Mouse (Mus musculus) intestine, embryonic 16.5 days (tissue): ENCODE data around the gene Rbm8a. TPM values are rescaled to one million over a fixed set of nuclear protein-coding genes. Genes with fewer than 3 reads are reported as not detected.
"Not testable (repeated sequence)": the region's sequence is repeated elsewhere in the genome, so short reads cannot be mapped to it uniquely, and the experiment has no call there.

Experiments used
- ATAC-seq: fragments of 200-750 bp; cut with Nextera tagmentation; 2 replicates; pipeline ENCODE4 v1.8.0; 2017; ENCODE audit warnings: moderate TSS enrichment, moderate library complexity
- H3K27ac ChIP-seq: fragments of 300-500 bp; sonication (generic); 2 replicates; pipeline ENCODE4 v1.5.1; 2014; ENCODE audit warnings: mild to moderate bottlenecking, low read length
- H3K27me3 ChIP-seq: fragments of 300-500 bp; sonication (generic); replicated peaks from 2 replicates; pipeline ENCODE4 v1.6.1; 2014; ENCODE audit warnings: low read length, control low read depth, mixed read lengths; ENCODE audit not compliant: control insufficient read depth, insufficient read depth
- H3K36me3 ChIP-seq: fragments of 300-500 bp; sonication (generic); 2 replicates; pipeline ENCODE4 v1.6.1; 2014; ENCODE audit warnings: low read length, control low read depth; ENCODE audit not compliant: control insufficient read depth, insufficient read depth
- H3K4me1 ChIP-seq: fragments of 300-500 bp; sonication (generic); 2 replicates; pipeline ENCODE4 v1.6.1; 2014; ENCODE audit warnings: low read length, control low read depth, mixed read lengths; ENCODE audit not compliant: control insufficient read depth, insufficient read depth
- H3K4me2 ChIP-seq: fragments of 300-500 bp; sonication (generic); 2 replicates; pipeline ENCODE4 v1.6.1; 2014; ENCODE audit warnings: low read depth, low read length, control low read depth
- H3K4me3 ChIP-seq: fragments of 300-500 bp; sonication (generic); 2 replicates; pipeline ENCODE4 v1.5.1; 2014; ENCODE audit warnings: mild to moderate bottlenecking, low read length
- H3K9ac ChIP-seq: fragments of 300-500 bp; sonication (generic); 2 replicates; pipeline ENCODE4 v1.6.1; 2014; ENCODE audit warnings: low read depth, low read length
- H3K9me3 ChIP-seq: fragments of 300-500 bp; sonication (generic); 2 replicates; pipeline ENCODE4 v1.6.1; 2016; ENCODE audit warnings: low read length, control low read depth; ENCODE audit not compliant: control insufficient read depth
- WGBS: fragments of 180-500 bp; shearing (Covaris S2); extraction: QIAGEN DNeasy Blood & Tissue Kit; methylation state at CpG from one replicate; pipeline ENCODE4 v1.1.7; 2014; 5-methylcytosine and 5-hydroxymethylcytosine counted together
- polyA plus RNA-seq: library from polyadenylated mRNA; unstranded; fragments of >200 nt; fragmentation: Nextera tagmentation; extraction: Ambion mirVana; gene quantifications from 2 replicates; pipeline ENCODE4 v1.2.1, GENCODE M21; 2015

Gene Rbm8a
- polyA plus RNA-seq, 1 experiment from 2014 or later: 103 TPM

DNA sequence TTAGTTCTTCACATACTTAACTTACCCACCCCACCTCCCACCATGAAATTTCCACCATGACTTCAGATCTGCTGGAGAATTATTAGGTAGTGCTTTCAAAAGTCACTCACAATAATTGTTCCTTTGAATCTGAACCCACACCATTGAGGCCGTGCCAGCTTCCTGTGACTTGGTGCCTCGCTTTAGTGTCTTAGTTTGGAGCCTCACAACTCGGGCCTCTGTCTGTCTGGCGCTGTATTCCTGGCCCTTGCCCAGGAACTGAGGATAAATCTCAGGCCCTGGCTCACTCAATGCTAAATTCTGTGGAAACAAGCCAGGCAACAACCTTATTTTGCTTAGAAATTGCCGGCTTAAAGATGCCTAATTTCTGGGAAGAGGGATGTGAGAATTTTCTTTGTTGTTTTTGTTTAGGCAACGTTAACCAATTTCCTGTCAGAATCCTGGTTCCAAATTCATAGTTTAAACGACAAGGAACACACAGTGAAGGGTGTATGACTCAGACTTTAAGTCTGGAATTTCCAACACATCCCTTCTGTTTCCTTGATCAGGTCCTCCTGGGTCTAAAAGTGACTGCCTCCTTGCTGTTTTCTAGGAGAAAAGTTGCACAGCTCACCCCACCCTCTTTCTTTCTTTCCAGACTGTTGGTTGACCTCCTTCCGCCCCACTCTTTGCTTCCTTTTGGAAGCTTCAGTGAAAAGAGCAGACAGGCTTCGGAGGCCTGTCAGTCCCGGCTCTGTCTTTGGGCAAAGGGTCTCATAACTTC is 27.6 kb upstream of the Rbm8a start:
- peaks cover 22% of the 10 kb centered on the region for H3K4me1 ChIP-seq
- peak overlapping the region; percentile 78 for H3K9ac ChIP-seq
- H3K4me2 ChIP-seq: peak overlapping the region; percentile 72
- H3K36me3 ChIP-seq: no peaks in the 10 kb centered on the region
- ATAC-seq: no peak
- peaks cover 16% of the 10 kb centered on the region for H3K27me3 ChIP-seq
- H3K27ac ChIP-seq: peak overlapping the region; percentile 95
- WGBS: 29% methylated on average over 10 of the region's 10 CpGs
- peak overlapping the region; percentile 66 for H3K4me3 ChIP-seq
- H3K9me3 ChIP-seq: no peaks in the 10 kb centered on the region

- H3K27me3 ChIP-seq: peaks cover 12% of the 10 kb centered on the region
- 23% methylated on average over 5 of the region's 5 CpGs for WGBS
- H3K4me2 ChIP-seq: peak overlapping the region; percentile 72
- H3K4me3 ChIP-seq: peak overlapping the region; percentile 66
- H3K36me3 ChIP-seq: no peaks in the 10 kb centered on the region
- no peak for ATAC-seq
- H3K4me1 ChIP-seq: peaks cover 17% of the 10 kb centered on the region
- peak overlapping the region; percentile 78 for H3K9ac ChIP-seq
- peak overlapping the region; percentile 95 for H3K27ac ChIP-seq
- H3K9me3 ChIP-seq: no peaks in the 10 kb centered on the region
Observed at GRCm38 (mm10) chr3:96602704-96603084, 27.0 kb upstream of the Rbm8a start.

DNA sequence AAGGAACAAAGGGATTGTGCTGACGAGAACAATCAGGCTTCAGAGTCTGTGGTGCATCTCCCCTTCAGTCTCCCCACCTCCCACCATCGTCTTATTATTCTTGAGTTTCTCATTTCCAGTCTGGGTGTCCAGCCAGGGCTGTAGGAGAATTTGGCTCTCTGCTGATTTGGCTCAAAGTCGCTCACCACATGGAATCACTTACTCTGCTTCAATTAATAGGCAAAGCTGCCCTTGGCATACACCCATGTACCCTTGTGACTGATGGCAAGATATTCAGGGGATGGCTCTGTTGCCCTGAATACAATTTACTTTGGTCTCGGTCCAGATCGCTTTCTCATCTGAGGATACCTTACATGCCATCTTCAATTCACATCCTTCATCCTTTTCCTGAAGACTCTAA is 26.4 kb upstream of the Rbm8a start:
- H3K4me3 ChIP-seq: peak overlapping the region; percentile 66
- 0 out of 2 replicates have a peak overlapping the region, but pooled peaks have one; percentile 78 for H3K9ac ChIP-seq
- H3K4me1 ChIP-seq: peaks cover 12% of the 10 kb centered on the region
- peaks cover 9% of the 10 kb centered on the region; the same call in 1 of the 2 replicates for H3K27me3 ChIP-seq
- H3K27ac ChIP-seq: peak overlapping the region; percentile 95; the same call in 1 of the 2 replicates
- 61% methylated on average over 5 of the region's 5 CpGs for WGBS
- no peaks in the 10 kb centered on the region for H3K36me3 ChIP-seq
- H3K4me2 ChIP-seq: peak overlapping the region; percentile 72
- H3K9me3 ChIP-seq: no peaks in the 10 kb centered on the region
- ATAC-seq: no peak

DNA sequence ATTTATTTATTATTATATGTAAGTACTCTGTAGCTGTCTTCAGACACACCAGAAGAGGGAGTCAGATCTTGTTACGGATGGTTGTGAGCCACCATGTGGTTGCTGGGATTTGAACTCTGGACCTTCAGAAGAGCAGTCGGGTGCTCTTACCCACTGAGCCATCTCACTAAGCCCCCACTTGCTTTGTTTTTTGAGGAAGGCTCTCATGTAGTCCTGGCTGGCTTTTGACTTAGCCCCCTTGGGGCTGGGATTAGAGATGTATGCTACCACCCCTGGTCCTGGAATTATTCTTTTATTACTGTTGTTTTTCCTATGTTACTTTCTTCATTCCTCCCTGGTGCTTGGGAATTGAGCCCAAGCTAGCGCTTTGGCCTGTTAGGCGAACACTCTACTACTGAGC is 23.7 kb upstream of the Rbm8a start:
- not testable (repeated sequence) for H3K9me3 ChIP-seq, H3K4me3 ChIP-seq, ATAC-seq, H3K9ac ChIP-seq, H3K27me3 ChIP-seq, H3K4me2 ChIP-seq, H3K36me3 ChIP-seq, H3K27ac ChIP-seq, H3K4me1 ChIP-seq
- WGBS: 88% methylated on average over 3 of the region's 4 CpGs

GRCm38 (mm10) chr3:96606618-96607017 is 23.1 kb upstream of the Rbm8a start:
- no peaks in the 10 kb centered on the region for H3K9me3 ChIP-seq
- H3K4me2 ChIP-seq: no peak overlapping the region
- no peak overlapping the region for H3K4me3 ChIP-seq
- WGBS: 85% methylated on average over 4 of the region's 4 CpGs
- H3K27ac ChIP-seq: no peak overlapping the region
- peaks cover 5% of the 10 kb centered on the region; the same call in 1 of the 2 replicates for H3K4me1 ChIP-seq
- no peaks in the 10 kb centered on the region for H3K36me3 ChIP-seq
- no peaks in the 10 kb centered on the region for H3K27me3 ChIP-seq
- ATAC-seq: no peak
- no peak overlapping the region for H3K9ac ChIP-seq

- no peaks in the 10 kb centered on the region for H3K27me3 ChIP-seq
- H3K27ac ChIP-seq: no peak overlapping the region
- WGBS: 91% methylated on average over 3 of the region's 3 CpGs
- no peaks in the 10 kb centered on the region for H3K4me1 ChIP-seq
- H3K4me3 ChIP-seq: no peak overlapping the region
- H3K4me2 ChIP-seq: no peak overlapping the region
- no peak for ATAC-seq
- H3K9me3 ChIP-seq: no peaks in the 10 kb centered on the region
- no peak overlapping the region for H3K9ac ChIP-seq
- peaks cover 5% of the 10 kb centered on the region; the same call in 1 of the 2 replicates for H3K36me3 ChIP-seq
Observed at GRCm38 (mm10) chr3:96617941-96618340, 11.8 kb upstream of the Rbm8a start.

GRCm38 (mm10) chr3:96623201-96623600 is 6.5 kb upstream of the Rbm8a start:
- H3K36me3 ChIP-seq: peaks cover 7% of the 10 kb centered on the region; the same call in 1 of the 2 replicates

DNA sequence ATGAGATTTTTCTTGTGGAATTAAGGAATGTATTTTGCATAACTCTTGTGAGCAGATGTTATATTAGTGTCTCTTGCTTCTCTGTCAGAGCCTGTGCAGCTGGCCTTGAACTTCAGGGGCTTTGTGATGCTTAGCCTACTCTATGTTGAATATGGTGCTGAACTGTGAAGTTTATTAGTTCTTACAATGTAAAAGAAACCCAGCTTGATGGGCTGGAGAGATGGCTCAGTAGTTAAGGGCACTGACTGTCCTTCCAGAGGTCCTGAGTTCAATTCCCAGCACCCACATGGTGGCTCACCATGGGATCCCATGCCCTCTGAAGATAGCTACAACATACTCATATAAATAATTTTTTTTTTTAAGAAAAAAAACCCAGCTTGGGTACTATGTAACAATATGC is 2.3 kb downstream of the Rbm8a start:
- H3K9me3 ChIP-seq: no peaks in the 10 kb centered on the region
- ATAC-seq: no peak
- H3K4me3 ChIP-seq: no peak overlapping the region
- H3K27me3 ChIP-seq: no peaks in the 10 kb centered on the region
- H3K27ac ChIP-seq: no peak overlapping the region
- H3K36me3 ChIP-seq: 0 out of 2 replicates have a peak, but pooled peaks cover under 1% of the 10 kb centered on the region
- no peak overlapping the region for H3K9ac ChIP-seq
- no peak overlapping the region for H3K4me2 ChIP-seq
- H3K4me1 ChIP-seq: peaks cover 23% of the 10 kb centered on the region

More at GRCm38 (mm10) chr3:96623201-96623600, 6.5 kb upstream of the Rbm8a start:
- H3K9ac ChIP-seq: no peak overlapping the region
- WGBS: 90% methylated on average over 4 of the region's 4 CpGs
- no peak overlapping the region for H3K4me2 ChIP-seq
- no peaks in the 10 kb centered on the region for H3K4me1 ChIP-seq
- H3K27ac ChIP-seq: no peak overlapping the region
- no peaks in the 10 kb centered on the region for H3K27me3 ChIP-seq
- H3K4me3 ChIP-seq: no peak overlapping the region
- no peaks in the 10 kb centered on the region for H3K9me3 ChIP-seq
- ATAC-seq: no peak

DNA sequence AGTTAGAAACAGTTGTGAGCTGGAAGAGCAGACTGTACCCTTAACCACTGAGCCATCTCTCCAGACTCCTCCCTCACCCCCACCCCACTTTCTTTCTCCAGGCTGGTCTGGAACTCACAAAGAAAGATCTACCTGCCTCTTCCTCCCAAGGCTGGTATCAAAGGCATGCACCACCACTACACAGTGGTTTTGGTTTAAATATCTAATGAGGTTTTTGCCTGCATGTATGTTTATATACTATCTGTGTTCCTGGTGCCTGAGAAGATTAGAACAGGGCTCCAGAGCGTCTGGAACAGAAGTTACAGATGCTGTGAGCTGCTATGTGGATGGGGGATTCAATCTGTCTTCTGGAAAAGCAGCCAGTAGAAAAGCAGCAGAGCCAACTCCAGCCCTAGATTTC is 4.3 kb downstream of the Rbm8a start:
- Histone ChIP-seq H3K9ac (no peak overlapping the region), H3K4me2 (no peak overlapping the region), H3K4me1 (peaks cover 24% of the 10 kb centered on the region), H3K36me3 (0 out of 2 replicates have a peak, but pooled peaks cover 3% of the 10 kb centered on the region), H3K27me3 (no peaks in the 10 kb centered on the region), H3K4me3 (no peak overlapping the region), H3K27ac (no peak overlapping the region), H3K9me3 (no peaks in the 10 kb centered on the region)
- 59% methylated on average over 1 of the region's 1 CpGs for WGBS
- ATAC-seq: no peak
